Mouse (Mus musculus) layer of hippocampus, postnatal 14 days (tissue): ENCODE results near the gene Ano9. TPM values are rescaled to one million over a fixed set of nuclear protein-coding genes. Genes with fewer than 3 reads are reported as not detected.

Experiments used
- DNase-seq, 2 experiments: peaks; one replicate each; pipeline ENCODE4 v3.0.0; 2021 to 2022; ENCODE audit warnings: low spot score in 2 of 2, mixed read lengths in 1 of 2
- total RNA-seq, 2 experiments: library from RNA; stranded (reverse); gene quantifications; 2 replicates each; pipeline ENCODE4 v1.2.3; 2021

Ano9 gene
- total RNA-seq, 2 experiments from 2014 or later = not detected

DNA sequence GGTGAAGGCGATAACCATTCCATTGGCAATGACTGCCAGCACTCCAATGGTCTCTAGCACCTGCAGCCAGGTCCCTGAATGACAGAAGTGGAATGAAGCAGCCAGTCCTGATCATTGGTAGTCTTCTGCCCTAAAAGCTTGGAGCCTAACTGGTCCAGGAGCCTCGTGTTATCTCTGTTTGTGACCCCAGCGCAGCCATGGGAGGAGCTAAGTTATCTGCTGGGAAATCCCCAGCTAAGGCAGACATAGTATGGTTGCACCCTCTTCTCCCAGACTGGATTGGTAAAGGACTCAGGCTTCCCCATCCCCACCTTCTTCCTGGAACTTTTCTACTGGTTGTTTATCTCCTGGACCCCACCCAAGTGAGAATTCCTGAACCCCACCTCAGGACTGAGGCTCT, 14.4 kb downstream of the Ano9 start:
- DNase-seq = no peak

DNA sequence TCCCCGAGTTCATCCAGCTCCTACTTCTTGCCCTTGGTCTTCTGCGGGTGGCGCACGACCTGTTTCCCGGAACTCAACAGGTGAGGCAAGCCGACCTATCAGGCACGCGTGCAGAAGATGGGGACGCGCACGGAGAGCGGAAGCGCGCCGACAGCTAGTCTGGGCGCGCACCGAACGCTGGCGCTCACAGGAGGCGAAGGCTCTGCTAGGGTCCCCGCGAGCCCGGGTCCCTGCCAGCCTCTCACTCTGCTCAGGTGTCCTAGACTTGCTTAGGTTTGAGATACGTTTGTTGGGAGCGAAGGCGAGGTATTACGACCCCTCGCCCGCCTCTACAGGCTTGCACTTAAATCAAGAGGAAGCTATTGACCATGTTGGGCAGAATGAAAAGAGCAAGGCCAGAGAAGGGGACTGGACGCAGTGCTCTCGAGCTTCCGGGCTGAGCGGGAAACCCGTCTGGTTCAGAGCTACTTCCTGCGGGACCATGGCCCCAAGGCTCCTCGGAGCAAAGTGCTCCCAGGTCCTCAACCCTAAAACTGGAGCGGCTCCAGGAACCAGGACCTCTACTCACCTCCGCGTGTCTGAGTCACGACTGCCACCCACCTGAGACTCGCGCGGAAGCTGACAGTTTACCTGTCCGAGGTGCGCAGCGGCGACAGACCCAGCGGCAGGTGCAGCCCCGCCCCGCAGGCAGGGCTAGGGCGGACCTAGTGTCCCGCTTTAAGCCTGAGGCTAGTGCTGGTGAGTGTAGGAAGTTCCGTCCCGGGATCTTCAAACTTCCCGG, 17.5 kb downstream of the Ano9 start, which contains the start of gene Sigirr:
Sigirr (minus strand) TSS at position 662 of the 781 bp plus-strand sequence.
- peak in 1 of 2 experiments; percentile 13 for DNase-seq

DNA sequence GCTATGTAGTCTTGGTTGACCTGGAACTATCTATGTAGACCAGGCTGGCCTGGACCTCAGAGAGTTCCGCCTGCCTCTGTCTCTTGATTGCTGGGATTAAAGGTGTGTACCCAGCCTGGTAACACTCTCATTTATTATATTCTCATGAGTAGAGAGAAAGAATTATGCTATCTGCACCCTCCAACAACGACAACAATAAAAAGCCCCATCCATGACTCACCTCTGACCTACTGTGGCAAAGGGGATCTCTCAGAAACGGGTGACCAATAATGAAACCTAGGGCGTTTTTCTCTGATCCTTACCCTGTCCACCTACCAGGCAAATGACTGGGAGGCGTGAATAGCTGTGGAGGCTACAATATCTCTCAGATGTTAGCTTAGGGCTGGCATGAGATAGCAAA, 20.4 kb downstream of the Ano9 start:
- no peak for DNase-seq

DNA sequence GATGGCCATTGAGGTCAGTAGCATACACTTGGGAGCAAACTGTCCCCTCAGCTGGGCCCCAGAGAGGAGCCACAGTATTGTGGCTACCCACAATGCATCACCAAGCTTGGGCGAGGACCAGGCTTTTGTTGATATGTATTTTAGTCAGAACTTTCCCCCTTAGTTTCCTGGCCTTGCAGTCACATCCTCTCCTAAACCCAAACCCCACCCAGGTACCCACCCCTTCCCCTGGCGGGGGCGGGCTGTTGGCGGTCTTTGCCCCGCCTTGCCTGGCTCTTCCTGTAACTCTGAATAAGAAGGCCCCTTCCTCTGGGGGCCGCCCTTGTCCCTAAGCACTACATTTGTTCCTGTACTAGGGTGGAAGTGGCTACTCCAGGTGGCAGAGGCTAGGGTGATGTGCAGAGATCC, 21.0 kb downstream of the Ano9 start:
- no peak for DNase-seq

DNA sequence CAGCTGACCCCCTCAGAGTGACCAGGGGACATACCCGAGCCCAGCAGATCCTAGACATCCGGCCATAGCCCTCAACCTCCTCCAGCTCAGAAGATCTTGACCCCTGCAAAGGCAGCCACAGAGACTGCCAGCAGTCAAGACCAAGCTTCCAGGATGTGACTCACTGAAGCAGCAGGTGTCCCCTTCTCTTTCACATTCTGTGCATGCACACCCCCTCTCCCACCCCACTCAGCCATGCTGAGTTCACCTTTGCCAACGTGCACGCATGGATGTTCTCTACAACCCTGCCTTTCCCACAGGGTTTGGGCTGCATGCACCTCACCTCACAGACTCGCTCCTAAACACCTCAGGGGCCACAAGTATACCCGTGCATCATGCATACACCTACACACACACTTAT, 21.6 kb downstream of the Ano9 start:
- no peak for DNase-seq

DNA sequence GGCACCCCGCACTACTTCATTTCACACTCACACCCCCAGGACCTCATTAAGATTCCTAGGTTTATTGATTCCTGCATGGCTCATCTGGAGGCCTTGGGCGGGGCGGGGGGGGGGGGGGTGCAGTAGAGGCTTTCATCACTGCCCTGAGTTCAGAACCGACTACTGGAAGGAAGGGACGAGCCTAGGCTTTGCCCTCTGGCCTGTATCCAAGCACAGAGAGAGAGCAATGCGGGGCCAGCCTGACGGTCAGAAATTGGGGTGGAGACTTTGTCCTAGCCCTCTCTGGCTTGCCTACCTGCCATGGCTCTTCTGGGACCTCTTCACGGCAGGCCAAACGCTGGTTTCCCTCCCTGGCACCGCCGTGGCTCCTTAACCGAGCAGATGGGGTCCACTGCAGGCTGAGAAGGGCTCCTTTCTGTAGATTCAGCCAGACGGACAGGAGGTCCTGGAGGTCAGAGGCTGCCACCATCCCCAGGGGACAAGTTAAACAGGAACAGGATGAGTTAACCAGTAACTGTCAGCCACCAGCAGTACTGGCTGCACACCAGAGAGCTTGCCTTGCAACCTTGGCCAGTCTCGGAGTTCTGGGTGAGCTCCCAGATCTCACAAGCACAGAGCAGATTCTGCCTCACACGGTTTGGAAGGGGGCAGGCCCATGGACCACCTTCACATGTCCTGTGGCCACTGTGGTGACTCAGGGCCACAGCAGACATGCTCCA, 23.0 kb downstream of the Ano9 start:
- no peak for DNase-seq

DNA sequence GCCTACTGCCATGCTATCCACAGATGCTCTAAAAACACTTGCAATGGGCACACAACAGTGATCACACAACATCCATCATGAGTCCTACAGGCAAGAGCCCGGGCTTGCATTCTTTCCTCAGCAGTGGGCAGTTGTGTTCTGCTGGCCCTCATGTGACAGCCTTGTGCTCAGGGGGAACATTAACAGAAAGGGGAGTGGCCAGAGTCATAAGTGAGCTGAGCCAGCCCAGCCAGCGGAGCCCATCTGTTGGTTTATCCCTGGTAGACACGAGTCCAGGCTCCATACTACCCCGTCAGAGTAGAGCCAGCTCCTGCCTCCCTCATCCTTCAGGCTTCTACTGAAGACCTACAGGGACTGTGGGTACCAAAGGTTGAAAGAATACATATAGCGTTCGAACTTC, 23.7 kb downstream of the Ano9 start:
- no peak for DNase-seq

DNA sequence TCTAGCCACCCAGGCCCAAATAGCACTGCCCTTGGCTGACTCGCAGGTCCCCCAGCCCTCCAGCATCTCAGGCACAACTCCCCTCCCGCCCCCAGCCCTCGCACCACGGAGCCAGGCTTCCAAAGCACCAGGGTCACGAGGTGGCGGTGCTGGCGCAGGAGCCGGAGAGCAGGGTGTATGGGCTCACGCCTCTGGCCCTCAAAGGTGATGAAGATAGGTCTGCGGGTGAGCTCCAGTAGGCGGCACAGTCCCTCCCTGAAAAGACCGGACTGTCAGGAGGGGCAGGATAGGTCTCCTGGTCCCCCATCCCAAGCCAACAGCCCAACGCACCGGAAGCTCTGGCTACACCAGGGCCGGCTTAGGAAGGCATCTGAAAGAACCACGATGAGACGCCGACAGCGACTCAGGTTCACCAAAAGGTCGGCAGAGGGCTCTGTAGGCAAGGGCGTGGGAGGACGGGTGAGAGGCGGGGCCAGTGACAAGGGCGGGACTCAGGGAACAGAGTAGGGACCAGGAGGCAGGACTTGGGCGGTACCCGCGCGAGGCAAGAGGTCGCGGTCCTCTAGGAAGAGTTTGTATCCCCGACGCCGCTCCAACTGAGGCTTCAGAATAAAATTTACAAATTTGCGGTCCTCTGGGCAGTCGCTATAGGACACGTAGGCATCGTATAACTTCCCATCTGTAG, 25.4 kb downstream of the Ano9 start:
- DNase-seq = peak in 1 of 2 experiments; percentile 41

DNA sequence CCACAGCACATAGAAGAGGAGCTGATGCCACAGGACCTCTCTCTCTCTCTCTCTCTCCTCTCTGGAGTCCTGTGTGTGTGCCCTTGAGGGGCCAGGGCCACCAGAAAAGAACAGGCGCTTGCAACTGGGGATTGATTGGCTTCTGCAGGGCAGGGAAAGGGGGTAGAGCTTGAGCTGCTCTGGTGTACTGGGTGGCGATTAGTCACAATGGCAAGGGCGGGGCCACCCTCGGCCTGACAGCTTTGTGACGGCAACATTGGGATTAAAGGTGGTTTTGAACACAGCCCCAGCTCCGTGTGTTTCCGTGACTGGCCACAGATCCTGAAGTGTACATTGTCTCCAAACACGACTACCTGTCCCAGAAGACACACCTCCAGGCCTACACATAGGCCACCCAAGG, 27.4 kb downstream of the Ano9 start:
- no peak for DNase-seq

DNA sequence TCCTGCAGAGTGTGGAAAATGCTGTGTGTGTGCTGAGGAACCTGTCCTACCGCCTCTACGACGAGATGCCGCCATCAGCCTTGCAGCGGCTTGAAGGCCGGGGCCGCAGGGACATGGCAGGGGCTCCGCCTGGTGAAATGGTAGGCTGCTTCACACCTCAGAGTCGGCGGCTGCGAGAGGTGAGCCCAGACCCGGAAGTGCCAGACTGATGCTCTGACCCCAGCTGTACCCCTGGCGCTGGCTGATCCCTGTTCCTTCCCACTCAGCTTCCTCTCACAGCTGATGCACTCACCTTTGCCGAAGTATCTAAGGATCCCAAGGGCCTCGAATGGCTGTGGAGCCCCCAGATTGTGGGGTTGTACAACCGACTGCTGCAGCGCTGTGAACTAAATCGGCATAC, 29.1 kb downstream of the Ano9 start:
- DNase-seq = no peak

DNA sequence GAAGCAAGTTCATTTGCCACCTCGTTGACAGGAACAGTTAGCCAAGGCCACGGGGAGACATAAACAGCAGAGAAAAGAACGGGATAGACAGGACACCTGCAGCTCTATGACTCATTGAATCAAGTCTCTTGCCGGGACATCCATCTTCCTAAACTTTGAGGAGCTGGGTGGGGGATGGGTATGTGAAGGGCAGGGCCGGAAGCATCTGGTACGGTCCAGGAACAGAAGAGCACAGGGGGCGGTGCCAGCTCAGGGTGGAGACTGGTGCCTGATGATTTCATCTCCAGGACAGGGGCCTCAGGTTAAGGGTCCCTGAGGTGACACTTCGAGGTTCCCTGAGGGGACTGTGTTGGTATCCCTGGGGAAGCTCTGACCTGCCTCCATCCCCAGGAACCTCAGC, 29.7 kb downstream of the Ano9 start:
- no peak for DNase-seq

DNA sequence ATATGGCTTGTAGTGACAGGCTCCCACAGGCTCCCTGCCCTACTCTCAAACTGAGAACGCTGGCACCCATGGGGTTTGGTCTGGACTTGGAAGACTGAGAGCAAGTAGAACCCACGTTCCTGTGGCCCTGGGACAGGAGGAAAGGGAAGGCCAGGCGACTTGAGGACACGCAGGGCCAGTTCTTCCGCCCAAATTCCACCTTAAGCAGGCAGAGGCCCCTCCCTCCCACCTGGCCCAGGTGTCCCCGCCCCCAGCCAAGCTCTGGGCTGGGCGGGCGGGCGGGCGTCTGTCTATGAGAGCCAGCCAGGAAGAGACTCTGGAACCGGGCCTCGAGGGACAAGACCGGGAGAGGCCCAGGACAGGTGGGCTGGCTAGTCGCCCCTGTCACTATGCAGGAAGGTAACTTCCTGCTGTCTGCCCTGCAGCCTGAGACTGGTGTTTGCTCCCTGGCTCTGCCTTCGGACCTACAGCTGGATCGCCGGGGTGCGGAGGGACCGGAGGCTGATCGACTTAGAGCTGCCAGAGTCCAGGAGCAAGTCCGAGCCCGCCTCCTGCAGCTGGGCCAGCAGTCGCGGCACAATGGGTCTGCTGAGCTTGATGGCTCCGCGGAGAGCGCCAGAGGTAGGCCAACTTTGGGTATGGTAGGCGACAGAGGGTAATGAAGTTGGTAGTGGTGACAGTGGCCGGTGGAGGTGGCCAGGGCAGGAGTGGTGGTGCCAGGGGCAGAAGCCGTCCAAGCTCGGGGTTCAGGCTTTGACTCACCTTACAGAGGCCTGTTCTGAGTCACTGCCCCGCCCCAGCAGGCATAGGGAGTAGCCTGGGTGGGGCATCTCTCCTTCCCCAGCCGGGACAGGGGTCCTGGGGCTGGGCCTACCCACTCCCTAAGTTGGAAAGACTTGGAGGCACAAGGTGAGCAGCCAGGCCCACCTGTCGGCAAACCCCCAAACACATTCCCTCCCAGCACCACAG, 37.8 kb downstream of the Ano9 start:
- no peak for DNase-seq

DNA sequence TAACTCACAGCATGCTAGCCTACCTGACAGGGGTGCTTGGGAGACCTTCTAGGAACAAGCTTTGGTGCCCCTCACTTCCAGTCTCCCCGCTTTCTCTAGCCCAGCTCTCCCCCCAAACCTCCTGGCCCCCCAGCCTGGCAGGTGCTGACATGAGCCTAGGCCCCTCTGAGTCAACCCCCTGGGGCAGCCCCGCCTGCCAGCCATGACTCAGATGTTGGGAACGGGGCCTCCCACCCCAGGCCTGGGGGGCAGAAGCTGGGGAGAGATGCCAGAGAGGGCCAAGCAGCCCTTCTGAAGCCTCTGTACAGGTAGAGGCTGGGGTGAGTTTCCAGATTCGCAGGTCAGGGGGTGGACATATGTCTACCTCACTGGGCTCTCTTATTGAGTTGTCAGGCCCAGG, 38.7 kb downstream of the Ano9 start:
- DNase-seq = no peak

DNA sequence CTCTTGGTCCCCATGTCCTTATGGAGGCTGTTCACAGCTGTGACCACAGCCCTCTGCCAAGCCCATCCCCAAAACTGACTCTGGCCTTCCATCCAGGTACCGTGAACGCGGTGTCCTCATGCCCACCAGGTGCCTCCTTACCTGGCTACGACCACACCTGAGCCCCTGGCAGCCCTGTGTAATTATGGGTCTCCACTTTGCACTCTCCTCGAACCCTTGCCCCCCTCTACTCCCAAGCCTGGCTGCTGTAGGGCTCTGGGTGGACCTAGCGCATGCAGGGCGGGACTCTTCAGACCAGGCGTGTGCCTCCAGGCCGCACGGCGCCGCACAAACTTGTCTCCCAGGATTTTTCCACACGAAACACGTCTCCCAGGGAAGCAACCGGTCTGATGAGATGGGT, 39.8 kb downstream of the Ano9 start, which contains the start of gene Pkp3:
Pkp3 (plus strand) TSS at position 378 of the 400 bp plus-strand sequence.
- no peak for DNase-seq

DNA sequence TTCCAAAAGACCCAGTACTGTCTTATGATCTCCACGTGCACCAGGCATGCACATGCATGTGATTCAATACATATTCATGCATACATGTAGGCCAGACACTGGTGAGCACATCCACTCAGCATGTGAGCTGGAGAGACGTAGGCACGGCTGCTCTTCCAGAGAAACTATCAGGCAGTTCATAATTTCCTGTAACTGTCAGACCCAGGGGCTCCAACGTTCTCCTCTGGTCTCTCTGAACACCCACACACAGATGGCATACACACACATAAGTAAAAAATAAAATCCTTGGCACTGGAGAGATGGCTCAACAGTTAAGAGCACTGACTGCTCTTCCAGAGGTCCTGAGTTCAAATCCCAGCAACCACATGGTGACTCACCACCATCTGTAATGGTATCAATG, 43.8 kb downstream of the Ano9 start:
- DNase-seq = no peak

DNA sequence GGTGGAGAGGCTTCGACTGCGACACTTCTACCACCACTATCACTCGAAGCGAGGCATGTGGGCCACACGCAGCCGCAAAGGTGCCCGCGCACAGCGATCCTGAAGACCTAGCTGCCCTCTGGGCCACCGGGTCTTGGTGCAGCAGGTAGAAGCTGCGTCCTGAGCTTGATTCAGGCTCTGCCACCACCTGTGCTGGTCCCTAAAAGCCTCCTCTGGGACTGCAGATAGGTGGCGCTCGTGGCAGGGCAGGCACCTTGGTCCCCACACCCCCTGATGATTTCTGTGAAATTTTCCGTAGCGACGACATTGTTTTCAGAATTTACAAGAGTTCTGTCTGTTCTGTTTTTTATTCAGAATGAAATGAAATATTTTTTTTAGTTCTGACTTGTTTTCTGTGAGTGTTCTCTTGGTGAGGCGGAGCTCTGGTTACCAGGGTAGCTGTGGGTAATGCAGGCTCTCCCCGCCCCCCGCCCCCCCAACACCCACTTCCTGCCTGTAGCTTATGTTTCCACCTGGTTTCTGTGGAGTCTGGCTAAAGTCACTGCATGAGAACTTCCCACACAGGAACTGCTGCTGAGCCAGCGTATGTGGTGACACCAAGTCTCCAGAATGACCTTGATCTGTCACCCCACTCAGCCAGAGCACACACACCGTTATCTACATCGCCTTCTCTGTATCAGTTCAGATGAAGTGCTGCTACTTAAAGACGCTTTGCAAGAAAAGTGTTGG, 45.4 kb downstream of the Ano9 start:
- DNase-seq = peak; percentile 24 to 54

DNA sequence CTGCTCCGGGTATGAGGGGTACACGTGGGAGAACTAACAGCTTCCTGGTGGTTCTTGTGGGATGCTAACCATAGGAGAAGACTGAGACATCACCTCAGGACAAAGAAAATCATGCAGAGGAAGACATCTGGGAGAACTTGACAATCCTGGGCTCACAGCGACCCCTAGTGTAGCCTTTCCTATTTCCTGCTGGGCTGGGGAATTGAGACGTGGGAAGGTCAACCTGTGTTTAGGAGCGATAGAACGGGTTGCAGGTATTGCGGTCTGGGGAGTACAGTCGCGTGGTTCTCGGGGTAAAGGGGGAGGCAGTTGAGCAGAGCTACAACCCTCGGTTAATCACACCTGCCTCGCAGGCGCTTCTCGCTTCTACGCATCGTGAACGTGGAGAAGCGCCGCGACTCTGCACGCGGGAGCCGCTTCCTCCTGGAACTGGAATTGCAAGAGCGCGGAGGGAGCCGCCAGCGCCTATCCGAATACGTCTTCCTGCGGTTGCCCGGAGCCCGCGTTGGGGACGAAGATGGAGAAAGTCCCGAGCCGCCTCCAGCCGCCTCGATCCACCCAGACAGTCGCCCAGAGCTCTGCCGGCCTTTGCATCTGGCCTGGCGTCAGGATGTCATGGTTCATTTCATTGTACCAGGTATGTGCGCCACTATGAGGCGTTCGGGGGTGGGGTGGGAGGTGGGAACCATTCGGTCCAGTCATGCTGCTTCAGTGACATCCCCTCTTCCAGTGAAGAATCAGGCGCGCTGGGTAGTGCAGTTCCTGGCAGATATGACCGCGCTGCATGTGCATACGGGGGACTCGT, 47.3 kb downstream of the Ano9 start:
- DNase-seq = peak; percentile 79 to 80

DNA sequence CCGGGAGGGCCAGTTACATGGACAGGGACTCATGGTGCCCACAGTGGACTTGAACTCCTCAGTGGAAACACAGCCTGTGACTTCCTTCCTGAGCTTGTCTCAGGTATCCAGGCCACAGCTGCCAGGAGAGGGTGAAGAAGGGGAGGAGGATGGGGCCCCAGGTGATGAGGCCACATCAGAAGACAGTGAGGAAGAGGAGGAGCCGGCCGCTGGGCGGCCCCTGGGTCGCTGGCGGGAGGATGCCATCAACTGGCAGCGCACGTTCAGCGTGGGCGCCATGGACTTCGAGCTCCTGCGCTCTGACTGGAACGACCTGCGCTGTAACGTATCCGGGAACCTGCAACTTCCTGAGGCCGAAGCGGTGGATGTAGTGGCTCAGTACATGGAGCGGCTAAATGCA, 49.3 kb downstream of the Ano9 start:
- no peak for DNase-seq

DNA sequence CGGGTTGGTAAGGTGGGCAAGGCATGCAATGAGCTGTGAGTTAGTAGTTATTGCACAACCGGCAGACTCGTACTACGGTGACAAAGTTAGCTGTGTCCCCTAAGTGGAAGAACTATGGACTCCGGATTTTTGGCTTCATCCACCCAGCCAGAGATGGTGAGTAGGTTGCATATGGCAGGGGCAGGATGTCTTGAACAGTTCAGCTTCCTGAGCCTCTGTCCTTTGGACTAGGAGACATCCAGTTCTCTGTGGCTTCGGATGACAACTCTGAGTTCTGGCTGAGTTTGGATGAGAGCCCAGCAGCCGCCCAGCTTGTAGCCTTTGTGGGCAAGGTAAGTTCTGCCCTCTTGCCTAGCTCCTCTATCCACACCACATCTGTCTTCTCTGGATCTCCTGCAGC, 53.0 kb downstream of the Ano9 start:
- no peak for DNase-seq
